Mouse (Mus musculus) CH12F3 (cell line): Measurements from ENCODE around the gene Mien1.

Experiments
- in situ Hi-C: fragments of 300-500 bp; cut with MboI; formaldehyde crosslinking; loops from 2 replicates; pipeline ENCODE4 v1.14.3; 2020; ENCODE audit warnings: low sequenced_read_pairs

Gene Mien1

DNA sequence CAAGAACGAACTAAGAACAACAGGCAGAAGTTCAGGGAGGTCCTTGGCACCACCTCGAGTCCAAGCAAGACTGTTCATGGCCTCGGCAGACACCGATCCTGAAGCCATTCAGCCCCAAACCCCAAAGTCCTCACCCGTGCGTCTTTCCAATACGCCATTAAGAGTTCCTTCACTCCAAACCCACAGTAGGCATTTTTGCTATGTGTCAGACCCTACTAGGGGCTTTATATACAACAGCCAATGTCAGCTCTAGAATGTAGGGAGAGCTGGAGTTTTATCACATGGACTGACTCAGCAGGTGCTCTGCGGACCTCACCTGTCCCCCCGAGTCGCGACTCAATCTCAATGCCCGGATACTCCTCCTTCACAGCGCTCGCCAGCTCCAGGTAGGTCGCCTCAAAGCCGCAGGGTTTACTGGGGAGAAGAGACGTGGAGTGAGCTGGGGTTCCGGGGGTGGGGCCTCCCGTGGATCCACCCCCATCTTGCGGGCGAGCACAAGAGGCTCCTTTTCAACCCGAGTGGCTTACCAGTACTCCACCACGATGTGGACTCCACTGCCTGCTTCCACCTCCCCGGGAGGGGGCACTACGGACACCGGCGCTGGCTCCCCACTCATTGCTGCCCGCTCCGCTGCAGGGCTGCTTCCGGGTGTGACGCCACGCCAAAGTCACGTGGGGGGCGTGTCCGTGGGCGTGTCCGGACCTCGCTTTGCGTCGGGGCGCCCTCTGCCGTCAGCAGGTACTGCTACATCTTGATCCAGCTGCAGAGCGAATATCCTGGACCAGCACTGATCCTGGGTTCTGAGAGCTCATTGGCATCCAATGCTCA is at the start of gene Mien1:
Gene Mien1 (minus strand): TSS at position 661 of the 828 bp plus-strand sequence.
- in situ Hi-C loops: no loop called here

GRCm38 (mm10) chr11:98487526-98488040 is 48.8 kb upstream of the Mien1 start:
- in situ Hi-C loops: no loop called here

GRCm38 (mm10) chr11:98485749-98486148 is 47.0 kb upstream of the Mien1 start:
- in situ Hi-C loops: no loop called here

DNA sequence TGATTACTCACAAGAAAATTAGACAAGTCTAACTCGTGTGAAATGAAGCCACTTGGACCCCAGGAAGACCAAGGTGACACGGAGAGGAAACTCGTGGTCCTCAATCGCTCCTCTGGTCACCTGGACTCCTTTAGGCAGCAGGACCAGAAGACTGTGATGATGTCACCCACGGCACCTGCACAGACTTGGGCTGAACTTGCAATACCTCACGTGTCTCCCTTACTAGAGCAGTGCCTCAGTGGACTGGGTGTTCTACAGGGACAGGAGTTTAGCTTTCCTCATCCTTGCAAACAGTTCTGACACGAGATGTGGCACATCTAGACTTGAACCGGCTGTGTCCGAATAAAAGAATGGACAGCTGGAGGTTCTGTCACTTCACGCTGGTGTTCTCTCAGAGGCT is 43.3 kb upstream of the Mien1 start:
- in situ Hi-C loops: no loop called here

DNA sequence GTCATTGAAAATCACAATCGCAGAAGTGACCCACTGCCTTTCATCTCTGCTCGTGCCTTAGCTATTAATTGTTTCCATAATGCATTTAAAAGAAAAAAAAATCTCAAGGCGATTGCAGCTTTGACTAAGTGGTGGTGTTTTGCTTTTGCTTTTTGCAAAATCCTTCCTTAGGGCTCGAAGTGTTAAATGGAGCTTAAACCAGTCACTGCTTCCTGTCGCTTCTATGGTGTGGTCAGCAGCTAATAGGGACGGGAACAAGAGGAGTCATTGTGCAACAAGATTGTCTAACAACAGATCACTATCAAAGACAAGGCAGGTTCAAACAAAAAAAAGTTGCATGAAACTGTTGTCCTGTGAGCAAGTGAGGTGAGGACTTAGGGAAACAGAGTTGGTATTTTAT is 42.4 kb upstream of the Mien1 start:
- in situ Hi-C loops: no loop called here

GRCm38 (mm10) chr11:98479940-98480497 is 41.2 kb upstream of the Mien1 start:
- in situ Hi-C loops: no loop called here

DNA sequence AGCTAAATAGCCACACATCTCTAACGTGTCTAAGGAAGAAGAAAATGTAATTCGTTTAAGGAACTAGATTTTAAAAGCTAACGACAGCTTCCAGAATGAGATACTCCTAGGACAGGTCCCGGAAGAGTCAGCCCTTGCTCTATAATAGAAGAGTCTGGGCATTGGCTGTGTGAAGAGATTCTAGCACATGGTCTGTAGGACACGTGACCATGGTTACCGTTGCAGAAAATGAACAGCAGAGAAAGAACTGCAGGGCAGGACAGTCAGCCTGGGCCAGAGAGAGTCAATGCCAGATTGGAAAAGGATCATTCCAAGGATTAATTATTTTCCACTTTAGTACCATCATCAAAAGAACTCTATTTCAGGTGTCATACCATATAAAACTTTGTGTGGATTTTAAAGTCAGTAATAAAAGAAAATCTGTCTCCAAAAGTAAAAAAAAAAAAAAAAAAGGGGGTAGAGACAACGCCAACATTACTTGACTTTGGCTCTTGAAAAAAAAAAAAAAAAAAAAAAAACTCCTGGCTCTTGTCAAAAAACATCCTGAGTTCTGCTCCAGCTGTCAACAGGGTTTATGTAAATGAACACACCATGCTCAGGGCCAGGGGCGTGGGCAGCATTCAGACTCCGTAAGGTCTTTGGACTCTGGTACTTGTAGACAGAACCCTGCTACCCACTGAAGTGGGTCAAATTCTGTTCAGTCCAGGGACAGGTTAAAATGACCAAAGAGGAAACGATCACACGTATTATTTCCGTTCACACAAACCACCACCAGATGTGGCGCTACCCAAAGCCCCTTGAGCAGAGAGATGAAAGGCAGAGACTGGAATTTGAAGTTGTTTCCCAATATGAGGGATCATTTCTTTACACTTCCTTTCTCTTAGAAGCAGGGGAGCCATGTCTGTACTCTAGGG is 40.5 kb upstream of the Mien1 start:
- in situ Hi-C loops: no loop called here

DNA sequence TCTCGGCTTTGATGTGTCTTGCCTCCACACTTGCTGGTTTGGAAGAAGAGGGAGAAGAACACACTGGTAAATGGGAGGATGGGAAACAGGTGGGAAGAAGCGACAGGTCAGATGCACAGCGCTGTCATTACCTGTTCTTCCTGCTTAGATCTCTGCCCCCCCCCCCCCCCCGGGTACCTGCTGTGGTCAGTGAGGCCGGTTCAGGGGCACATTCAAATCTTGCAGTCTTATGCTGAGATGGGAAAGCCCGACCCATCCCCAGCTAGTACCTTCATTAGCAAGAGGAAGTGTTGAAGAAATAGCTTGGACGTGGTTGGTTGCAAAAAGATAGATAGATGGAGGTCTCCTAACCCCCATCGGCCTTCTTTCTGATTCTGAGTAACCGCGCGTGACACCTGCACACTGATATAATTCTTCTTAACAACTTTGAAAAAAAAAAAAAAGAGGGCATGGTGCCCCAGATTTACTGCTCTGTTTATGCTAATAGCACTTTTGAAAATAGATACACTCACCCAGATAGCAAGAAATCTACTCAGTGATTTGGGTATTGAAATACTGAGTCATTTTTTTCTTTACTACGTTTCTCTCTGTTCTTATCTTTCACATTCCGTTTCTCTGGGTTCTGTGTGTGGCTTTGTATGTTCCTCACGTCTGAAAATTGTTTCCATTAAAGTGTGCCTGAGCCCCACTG is 38.4 kb upstream of the Mien1 start:
- in situ Hi-C loops: no loop called here

DNA sequence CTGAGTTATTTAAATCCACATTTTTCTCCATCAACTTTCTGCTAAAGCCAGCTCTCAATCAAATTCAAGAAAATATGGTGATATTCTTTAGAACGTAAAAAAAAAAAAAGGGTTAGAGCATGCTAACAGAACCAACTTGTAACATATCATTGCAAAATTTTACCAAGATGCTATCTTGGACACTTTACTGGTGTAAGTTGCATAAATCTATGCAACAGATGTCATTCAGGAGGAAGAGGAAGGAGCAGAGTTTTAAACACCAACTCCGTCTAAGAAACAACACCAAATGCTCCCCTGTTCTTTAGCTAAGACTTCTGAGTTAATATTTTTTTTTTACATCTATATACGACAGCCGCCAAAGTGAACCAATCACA is 37.6 kb upstream of the Mien1 start:
- in situ Hi-C loops: no loop called here

GRCm38 (mm10) chr11:98475630-98476433 is 37.0 kb upstream of the Mien1 start:
- in situ Hi-C loops: no loop called here

- in situ Hi-C loops: no loop called here
These were observed 36.2 kb upstream of the Mien1 start for GRCm38 (mm10) chr11:98474967-98475366.

DNA sequence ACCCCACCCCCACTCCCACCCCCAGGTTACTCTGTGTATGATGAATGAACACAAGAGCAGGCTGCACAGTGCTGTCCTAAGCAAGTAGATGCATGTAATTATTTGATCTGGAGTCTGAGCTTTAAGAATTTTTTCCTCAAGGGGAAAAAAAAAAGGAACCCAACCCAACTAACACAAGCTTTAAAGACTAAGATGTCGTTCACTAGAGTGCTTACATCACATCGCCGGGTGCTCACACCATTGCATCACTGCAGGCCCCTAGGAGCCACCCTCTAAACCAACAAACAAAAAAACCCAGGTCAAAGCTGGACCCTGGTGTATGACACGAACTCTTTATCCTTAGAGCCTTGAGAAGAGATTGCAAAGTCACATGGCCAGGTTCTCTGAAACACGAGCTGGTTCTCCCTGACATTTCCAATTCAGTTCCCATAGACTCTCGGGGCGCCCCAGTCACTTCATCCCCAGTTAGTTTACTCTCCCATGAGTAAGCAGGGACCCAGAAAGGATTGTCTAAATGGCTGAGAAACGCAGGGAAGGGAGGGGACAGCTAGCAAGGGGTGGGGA is 35.2 kb upstream of the Mien1 start:
- in situ Hi-C loops: no loop called here

DNA sequence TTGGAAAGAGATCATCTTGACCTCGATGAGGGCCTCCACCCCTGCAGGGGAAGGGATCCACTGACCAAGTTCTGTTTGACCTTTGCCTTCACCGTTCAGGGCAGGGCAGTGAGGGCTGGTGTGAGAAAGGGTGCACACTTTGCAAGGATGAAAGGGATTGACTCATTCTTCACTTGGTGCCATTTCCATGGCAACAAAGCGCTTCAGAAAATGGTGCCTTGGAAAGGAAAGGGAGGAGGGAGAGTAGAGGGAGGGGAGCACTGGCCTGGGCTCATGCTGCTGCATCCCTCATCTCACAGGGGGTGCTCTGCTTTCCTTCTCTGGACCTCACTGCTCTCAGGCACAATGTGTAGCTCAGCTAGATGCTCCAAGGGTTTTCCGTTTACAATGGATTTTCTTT is 33.9 kb upstream of the Mien1 start:
- in situ Hi-C loops: no loop called here

GRCm38 (mm10) chr11:98470795-98471194 is 32.0 kb upstream of the Mien1 start:
- in situ Hi-C loops: no loop called here

- in situ Hi-C loops: no loop called here
These were observed 31.2 kb upstream of the Mien1 start for GRCm38 (mm10) chr11:98469761-98470714.

- in situ Hi-C loops: no loop called here
These were observed 25.7 kb upstream of the Mien1 start for GRCm38 (mm10) chr11:98464516-98464915.

DNA sequence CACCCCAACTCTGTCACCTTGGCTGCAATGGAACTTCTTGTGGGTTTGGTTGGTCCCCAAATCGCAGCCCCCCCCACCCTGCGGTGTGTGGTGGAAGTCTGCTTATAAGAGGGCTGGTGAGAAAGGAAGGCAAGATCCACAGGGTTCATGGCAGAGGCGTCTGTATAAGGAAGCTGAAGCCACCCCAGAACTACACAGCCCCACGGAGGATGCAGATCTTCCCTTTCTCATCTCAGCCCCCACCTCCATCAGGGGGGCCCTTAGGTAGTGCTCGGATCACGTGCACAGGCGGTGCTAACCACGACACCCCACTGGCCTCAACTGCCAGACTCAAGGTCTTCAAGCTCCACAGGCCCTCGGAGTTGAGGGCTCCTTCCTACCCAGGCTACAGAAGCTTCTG is 25.1 kb upstream of the Mien1 start:
- in situ Hi-C loops: no loop called here

DNA sequence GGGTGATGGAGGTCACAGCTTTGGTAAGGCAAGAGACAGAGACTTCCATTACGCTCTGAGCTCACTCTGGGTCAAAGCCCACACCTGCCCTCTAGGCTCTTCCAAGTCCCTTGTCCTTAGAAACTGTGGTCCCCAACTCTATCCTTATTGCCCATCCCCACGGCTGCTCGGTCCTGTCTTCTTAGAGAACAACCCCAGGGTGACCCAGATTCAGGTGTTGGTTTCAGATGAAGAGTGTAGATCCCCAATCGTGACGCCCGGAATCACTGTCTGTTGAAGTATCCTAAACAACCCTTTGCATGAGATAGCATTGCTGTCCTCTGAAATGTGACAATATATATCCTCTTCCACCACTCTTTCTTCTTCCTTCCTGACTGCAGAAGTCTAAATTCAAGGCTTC is 23.5 kb upstream of the Mien1 start:
- in situ Hi-C loops: no loop called here
